Mouse (Mus musculus) heart, postnatal 0 days (tissue): ENCODE measurements around the gene Rbm47.

Experiments used
- CTCF ChIP-seq: IDR thresholded peaks from 2 replicates; pipeline ENCODE4 v1.5.1; 2016; ENCODE audit warnings: antibody characterized with exemption, control low read depth, low read depth
- EP300 ChIP-seq: IDR thresholded peaks from 2 replicates; pipeline ENCODE4 v1.6.1; 2016; ENCODE audit warnings: antibody characterized with exemption, low read depth

DNA sequence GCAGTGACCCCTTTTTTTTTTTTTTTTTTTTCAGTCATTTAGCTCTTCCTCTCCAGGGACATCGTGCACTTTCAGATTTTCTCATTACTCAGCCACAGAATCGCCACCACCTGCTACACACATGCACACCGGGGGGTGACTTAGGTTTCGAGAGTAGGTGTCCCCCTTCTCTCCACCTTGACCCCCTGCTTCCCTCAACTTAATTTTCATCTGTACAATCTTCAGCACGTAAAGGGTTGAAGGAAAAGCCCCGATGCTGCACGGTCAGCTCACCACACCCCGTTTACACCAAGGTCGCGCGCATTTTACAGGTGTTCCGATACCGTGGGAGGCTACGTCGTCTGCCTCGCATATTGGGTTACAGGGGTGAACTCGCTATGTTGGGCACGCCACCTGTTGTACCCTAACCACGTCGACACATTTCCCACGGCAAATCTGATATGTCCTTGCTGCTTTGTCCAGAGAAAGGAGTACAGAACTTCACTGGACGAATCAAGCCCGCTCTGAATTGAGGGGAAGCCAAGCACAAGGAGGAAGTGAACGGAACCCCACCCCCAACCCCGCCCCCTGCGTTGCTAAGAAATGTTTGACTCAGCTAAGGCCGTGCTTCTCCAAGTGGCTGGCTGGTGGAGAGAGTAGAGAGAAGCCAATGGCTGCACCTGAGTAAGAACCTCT is 103.3 kb downstream of the Rbm47 start:
- no peak for TF ChIP-seq CTCF
- no peak for TF ChIP-seq EP300
